Mouse (Mus musculus) CD8-positive naive resting alpha-beta T cell, adult 2 months (primary cell): ENCODE results near the gene Scly.

ENCODE experiments used
- DNase-seq, 2 experiments: peaks; one replicate each; pipeline ENCODE4 v3.0.0; 2022; ENCODE audit warnings: low read depth in 2 of 2, low spot score in 2 of 2

The Scly gene

DNA sequence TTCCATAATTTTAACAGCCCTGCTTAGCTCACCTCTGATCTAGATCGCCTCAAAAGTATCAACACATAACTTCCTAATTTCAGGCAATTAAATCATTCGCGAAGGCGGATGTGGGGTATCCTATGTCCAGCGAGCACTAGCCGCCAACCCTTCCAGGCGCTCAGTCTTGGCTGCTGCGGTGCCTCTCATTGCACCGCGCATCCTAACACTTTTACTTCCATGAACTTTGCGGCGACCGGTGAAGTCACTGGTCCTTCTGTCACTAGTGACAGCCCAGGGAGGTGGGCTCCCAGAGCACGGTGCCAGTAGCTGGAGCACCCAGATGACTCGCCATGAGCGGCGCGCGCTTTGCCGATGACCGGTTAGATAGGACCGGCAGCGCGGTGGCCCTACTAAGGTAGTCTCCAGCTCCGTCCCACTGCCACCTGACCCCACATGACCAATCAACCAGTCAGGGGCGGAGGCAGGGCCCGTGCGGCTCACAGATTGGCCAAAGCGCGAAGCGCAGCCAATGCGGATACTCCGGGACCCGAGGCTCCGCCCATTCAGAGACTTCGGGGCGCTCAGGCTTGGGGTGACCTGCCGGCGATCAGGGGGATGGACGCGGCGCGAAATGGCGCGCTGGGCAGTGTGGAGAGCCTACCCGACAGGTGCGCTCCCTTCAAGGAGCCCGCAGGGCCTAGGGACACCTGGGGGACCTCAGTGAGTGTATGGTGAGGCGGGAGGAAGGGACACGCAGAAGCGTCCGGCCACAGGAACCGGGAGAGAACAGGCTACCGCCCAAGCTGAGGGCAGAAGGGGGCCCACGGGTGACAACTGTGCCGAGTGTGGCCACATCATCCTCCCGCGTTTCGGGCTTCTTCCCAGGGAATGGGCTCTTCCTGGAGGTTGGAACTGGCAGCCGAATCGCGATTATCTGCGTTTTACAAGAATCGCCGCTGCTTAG lies at the start of gene Scly:
Gene Scly, plus strand, starts transcription at position 540 of the 946 bp plus-strand sequence.
- DNase-seq = peak; percentile 89

DNA sequence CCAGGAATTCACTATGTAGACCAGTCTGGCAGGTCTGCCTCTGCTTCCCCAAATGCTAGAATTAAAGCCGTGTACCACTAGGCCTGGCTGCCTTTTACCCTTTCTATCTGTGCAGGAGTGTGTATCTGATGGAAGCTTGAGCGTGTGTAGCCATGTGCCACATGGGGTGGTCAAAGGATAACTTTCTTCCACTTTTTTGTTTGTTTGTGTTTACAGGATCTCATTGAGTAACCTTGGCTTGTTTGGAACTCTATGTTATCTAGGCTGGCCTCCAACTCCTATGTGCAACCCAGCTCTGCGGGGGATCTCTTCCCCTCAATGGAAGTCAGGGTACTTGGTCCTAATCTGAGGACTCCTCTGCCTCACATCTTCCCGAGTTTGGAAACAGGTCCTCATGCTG lies 49.2 kb upstream of the Scly start:
- no peak for DNase-seq

DNA sequence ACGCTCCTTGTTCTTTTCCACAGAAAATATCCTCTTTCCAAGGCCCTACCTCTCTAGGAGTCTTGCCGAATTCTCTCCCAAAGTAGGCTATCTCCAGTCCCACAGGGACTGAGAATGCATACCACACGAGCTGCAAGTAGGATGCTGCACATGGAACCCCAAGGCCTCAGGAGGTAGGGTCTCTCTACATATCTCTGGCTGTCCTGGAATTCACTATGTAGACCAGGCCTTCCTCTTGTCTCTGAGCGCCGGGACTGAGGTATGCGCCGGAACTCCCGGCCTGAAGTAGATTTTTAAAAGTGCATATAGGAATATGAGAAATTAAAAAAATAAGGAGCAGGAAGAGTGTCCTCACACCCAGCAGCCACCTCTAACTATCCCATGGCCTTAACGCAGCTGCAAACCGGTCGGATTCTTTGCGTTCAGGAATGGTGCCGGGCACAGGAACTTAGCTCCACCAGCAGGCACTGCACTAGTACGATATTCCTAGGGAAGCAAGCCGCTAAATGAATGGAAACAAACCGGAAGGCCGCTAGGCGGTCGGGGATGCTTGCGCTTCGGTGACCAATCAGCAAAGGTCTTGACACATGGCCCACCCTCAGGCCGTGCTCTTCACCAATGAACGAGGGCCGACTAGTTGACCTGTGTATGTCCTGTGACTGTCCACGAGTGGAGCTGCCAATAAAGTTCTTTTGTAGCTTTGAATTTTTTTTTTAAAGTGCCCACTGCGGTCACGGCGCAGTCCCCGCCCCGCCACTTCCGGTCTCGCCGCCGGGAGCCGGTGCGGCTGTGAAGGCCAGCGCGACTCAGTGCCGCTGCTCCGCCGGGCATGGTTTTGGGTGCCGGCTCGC lies 48.3 kb upstream of the Scly start, which contains the start of gene Ube2f:
Gene Ube2f, plus strand, starts transcription at position 741 of the 851 bp plus-strand sequence.
- peak; percentile 82 for DNase-seq

DNA sequence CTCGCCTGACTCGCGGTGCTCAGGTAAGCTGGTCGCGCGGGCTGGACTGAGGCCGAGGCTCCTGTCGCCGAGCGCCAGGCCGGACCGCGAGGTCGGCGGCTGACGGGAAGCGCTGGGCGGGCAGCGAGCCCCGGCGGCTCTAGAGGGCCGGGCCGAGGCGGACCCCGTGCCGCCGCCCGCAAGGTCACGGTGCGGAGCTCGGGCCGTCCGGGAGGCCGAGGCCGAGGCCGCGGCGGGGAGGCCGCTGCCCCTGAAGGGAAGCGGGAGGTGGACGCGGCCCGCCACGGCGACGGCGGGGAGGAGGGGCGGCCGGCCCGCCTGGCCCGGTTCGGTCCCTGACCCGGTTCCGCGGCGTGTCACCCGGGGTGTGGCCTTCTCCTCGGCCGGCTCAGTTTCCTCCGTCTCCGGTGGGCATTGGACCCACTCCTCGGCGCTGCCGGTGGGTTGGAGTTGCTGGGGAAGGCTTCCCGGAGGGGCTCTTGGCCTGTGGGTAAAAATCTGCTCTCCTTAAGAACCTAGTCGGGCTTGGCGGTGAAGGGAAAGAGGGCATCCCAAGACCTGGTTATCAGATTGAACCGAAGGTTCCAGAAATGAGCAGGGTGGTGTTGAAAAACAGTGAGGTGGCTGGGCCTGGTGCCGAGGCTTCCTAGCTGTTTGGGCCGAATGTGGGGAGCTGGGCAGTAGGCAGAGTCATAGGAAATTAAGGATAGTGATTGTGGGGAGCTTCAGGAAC lies 47.6 kb upstream of the Scly start:
- DNase-seq = peak; percentile 13 to 20

DNA sequence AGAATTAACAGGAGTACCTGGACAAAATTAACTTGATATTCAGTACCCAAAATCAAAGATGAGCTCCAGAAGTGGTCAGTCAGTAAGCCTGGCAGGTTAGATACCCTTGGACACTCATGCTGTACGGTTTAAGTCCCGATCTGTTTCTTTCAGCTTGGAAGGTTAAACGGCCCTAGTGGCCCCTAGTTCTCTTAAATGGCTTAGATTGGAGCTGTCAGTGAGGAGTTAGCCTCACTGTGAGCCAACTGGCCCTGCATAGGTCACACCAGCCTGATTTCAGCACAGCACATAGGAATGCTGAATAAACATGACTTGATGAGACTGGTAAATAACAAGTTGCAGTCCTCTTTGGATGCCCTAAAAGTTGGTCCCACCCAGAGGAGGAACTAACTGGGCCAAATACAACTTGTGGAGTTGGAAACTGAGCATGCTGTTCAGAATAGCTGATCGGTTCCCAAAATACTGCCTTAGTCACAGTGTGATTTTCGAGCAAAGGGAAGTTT lies 46.9 kb upstream of the Scly start:
- no peak for DNase-seq

DNA sequence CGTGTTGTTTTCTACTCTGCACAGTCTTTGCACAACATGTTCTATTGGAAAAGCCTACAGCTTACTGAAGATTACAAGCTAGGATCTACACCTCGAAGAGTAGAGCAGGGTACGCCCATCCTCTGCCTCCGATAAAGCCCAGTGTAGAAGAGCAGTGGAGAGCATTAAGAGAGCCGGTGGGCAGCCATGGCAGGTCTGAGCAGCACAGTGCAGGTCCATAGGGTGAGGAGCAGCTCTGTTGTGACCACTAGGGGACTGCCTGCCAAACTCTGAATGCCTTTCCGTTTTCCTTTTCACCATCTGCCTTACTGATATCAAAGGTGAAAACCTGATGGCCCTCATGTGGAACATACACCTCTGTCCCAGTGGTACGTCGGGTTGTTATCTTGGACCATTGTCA lies 46.2 kb upstream of the Scly start:
- peak in 1 of 2 experiments; percentile 10 for DNase-seq

DNA sequence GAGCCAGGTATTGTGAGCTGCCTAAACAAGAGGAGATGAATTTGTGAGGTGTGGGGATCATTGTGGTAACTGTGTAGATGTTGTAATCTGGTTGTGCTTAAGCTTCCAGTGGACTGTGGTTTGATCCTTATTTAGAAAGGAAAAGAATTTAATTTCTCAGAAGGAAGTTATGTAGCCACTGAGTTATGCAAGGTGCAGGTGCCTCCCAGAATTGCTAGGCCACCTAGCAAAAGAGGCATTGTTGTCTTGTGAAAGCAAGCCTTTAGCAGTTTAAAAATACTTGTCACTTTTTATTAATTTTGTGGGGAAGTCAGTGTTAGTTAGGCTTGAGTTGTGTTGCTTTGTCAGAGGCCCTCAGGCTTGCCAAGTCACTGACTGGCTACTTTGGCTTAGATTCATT lies 40.2 kb upstream of the Scly start:
- no peak for DNase-seq

DNA sequence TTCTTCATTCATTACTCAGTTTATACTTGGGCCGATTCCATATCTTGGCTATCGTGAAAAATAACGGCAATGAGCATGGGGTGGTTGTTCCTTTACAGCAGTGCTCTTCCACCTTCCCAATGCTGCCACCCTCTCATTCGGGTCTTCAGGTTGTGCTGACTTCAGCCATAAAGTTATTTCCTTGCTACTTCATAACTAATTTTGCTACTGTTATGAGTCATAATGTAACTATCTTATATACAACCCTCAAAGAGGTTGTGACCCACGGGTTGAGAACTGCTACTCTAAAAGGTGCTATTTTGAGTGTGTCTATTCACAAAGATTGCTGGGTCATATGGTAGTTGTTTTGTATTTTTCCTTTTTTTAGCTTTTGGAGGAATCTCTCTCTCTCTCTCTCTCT lies 38.3 kb upstream of the Scly start:
- no peak for DNase-seq

DNA sequence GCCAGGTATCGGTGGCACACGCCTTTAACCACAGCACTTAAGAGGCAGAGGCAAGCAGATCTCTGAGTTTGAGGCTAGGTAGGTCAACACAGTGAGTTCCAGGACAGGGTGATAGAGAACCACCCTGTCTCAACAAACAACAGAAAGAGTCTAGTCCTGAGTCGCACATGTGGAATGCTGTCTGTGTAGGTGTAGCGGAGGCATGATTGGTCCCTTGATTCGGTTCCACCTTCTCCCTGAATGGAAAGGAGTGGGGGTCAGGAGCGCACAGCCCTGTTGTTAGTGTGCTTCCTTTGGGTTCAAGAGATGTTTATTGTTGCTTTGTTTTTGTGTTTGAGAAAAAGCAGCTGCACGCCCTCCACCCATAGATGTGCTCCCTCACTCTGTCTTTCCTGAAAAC lies 35.6 kb upstream of the Scly start:
- no peak for DNase-seq

DNA sequence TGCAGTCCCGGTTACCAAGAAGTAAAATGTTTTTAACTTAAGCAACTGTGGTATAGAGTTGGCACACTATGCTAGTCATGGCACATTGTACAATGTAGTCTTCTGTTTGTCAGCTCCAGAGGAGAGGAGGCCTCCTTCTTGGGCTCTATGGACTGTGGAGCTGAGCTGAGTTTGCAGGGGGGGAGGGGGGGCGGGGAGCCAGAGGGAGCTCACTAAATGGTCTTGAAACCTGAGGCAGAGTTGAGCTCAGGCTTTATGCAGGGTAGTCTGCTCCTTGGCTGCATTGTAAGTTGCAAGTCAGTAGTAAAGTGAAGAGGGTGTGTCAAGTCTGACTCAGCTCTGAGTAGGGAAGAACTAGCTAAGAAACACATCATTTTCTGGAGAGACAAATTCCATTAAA lies 25.9 kb upstream of the Scly start:
- DNase-seq = no peak

DNA sequence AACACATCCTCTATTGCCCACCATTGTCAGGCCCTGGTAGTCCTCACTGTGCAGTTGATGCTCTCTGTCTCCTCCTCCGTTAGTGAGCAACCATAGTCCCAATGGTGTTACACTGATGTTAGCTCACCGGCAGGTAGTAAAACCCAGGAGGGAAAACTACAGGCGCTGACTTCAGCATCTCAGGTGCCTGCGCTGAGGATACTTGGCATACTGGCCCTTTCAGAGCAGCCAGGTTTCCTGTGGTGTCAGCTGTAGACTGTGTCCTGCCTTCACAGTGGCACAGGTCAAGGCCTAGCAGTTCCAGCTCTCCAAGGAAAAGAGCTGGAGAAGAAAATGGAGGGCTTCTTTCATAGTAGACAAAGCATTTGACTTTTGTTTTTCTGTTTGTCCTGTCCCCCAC lies 21.6 kb upstream of the Scly start:
- DNase-seq = no peak

DNA sequence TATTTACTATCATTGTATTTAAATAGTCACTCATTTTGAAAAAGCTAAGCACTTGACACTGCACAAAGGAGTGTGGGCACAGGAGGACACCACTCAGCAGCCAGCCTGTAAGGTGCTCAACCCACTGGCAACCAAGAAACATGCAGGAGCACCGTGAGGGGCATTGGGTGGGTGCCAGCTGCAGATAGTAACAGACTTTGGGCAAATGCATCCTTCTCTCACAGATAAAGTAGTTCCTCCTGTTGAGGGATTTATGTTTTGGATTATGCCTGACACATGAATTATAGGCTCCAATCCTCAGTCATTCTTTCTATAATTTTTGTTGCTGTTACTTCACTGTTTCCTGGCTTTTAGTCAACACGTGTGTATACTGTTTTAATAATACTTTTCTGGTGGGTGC lies 20.7 kb upstream of the Scly start:
- DNase-seq = no peak

DNA sequence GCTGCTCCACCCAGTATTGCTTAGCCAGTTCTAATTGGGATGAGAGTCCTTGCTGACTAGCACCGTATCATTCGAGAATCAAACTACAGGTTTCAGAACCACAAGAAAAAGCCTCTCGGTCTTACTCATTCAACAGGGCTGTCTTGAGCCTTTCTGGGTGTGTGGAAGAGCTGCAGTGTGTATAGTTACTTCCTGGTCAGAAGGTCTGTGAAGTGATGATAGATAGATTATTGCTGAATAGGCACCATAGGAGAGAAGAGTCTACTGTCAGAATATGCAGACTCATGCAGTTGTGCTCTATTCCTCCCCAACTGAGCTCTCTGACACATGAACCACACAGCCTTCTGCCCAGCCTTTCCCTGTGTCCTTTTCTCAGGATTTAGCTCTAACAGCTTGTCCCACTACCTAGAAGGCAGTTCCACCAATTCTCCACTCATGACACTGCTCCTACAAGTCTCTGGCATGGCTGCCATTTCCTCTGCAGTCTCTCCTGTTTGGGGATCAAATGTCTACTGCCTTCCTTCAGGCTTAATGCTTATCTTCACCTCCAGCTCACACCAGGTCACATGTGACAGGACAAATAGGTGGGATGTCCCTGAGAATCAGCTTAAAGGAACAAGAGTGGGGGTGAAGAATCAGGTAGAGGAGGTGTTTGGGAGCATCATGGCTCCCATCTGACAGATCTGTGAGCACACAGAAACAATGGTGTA lies 19.6 kb upstream of the Scly start:
- no peak for DNase-seq

DNA sequence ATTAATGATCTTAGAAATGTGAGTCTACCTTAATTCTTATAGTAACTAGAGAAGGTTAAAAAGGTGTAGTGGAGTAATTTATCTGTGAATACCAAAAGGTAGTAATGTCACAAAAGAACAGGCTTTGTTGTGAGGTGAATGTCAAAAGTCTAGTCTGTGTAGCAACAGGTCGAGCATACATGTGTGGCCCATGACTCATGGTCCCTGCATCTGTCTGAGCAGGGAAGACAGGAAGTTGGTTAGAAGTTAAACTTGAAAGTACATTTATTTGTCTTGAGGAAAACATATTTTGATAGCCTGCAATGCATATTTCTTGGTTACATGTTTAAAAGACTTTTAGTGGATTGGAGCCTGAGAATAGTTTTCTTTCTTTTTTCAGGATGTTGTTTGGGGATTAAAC lies 19.0 kb upstream of the Scly start:
- DNase-seq = no peak

DNA sequence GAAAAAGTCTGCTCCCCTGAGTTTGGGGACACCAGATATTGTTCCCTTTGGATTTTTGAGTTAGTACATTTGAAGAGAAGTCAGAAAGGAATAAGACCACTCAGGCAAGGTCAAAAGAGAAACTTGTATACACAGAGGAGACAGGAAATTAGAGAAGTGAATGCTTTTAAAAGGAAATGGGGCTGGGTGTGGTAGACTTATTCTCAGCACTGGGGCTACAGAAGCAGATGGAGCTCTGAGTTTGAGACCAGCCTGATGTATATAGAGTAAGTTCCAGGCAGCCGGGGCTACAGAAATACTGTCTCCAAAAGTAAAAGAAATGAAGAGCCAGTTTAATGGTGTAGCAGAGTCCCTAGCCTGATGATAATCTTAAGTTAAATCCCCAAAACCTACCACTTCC lies 15.6 kb upstream of the Scly start:
- DNase-seq = no peak

DNA sequence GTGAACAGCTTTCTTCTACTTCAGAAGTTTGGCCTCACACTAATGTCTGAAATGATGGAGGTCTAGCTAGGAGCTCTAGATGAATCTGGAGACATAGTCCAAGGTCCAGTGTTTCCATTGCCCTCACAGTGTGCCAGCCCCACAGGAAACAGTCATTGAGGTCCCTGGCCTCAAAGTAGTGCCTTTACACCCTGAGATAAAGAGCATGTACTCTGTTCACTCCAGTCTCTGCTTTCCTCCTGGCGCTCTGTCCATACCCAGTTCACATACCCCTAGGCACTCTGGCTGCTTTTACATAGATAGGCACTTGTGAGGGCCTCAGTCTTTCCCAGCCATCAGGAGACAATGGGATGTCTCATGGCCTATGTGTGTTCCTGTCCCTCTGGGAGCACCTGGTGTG lies 8.8 kb upstream of the Scly start:
- DNase-seq = no peak

DNA sequence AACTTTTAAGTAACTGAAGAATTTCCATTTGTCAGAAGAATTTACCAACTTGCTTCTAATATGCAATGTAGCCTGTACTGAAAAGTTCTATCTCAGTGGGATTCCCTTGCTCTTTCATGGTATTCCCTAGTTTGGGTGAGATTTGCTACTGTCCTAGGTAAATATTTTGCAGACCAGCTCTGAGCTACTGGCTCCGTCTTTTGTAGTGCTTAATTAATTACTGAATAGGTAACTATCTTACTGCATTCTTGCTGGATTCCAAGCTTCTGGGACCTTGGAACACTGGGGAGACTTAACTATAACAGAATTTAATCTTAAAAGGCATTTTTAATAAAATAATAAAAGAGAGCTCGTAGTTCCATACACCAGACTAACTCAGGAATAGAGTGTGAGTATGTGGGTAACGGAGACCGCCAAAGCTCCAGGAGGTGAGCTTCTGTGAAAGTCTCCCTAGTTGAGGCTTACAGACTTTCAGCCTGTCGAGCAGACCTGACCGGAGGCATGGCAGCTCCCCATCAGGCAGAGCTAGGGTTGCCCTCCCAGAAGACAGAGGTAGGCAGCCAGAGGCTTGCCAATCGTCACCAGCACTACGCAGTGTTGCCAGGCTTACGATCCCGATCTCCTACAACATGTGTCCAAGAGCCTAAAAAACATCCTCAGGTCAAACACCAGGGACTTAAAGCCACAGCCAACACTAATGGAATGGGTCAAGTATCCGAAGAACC lies 5.9 kb upstream of the Scly start:
- DNase-seq = no peak

DNA sequence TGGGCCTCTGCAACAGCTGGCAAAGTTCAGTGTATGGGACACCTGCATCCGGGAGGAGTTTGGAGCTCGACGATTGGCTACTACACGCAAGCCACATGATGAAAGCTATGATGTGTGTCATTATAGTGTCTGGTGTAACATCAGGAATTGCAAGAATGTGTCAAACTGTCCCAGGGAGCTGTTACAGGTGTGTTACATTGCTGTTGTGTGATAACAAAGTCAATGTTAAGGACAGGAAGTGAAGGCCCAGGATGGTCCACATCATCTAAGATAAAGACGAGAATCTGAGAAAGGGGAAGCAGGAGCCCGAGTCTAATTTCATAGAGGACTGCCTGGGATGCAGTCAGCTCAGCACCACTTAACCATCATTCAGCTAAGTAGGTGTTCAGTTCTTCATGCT lies 2.6 kb upstream of the Scly start:
- DNase-seq = no peak

DNA sequence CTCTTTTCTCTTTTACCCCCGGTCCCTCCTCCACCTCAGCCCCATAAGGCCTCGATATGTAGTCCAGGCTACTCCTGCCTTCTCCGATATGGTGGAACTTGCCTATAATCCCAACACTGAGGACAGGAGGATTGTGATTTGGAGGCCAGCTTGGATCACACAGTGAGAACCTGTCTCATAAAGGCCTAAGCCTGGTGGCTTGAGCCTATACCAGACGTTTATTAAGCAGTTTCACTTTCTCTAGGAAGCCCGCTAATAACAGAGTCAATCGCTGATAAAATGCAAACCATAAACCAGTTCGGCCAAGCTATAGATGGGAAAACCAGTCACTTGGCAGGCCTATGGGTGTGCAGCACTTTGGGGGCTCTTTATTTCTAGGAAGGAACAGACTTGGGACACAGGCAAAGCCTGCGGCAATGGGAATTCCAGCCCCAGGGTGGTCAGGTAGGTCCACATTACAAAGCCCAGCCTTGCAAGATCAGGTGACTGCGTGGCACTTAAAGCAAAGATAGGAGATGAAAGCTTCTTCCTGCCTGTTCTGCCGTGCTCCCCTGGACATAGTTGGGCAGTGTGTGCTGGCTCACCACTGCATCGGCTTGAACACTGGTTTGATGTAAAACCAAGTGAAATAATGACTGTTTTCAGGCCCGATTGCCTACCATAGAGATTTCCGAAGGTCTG lies 1.0 kb downstream of the Scly start:
- DNase-seq = no peak
